Mouse (Mus musculus) intestine, postnatal 0 days (tissue): ENCODE measurements at regions not wholly inside any gene's neighbourhood (a gene's known extent, or its start where the extent isn't known, plus 50 kb on each side); places are given as distances from the start of the nearest gene placed in this dataset.

ENCODE experiments used
- ATAC-seq: fragments of 200-750 bp; cut with Nextera tagmentation; 2 replicates; pipeline ENCODE4 v1.8.0; 2017; ENCODE audit warnings: mild to moderate bottlenecking, moderate TSS enrichment, moderate library complexity
- H3K27ac ChIP-seq: fragments of 300-500 bp; sonication (generic); 2 replicates; pipeline ENCODE4 v1.5.1; 2014; ENCODE audit warnings: mild to moderate bottlenecking, low read depth, low read length, moderate library complexity
- H3K27me3 ChIP-seq: fragments of 300-500 bp; sonication (generic); replicated peaks from 2 replicates; pipeline ENCODE4 v1.6.1; 2014; ENCODE audit warnings: low read length, mixed read lengths; ENCODE audit not compliant: control insufficient read depth, insufficient read depth
- H3K36me3 ChIP-seq: fragments of 300-500 bp; sonication (generic); 2 replicates; pipeline ENCODE4 v1.6.1; 2014; ENCODE audit warnings: mild to moderate bottlenecking, moderate library complexity; ENCODE audit not compliant: control insufficient read depth, insufficient read depth
- H3K4me1 ChIP-seq: fragments of 300-500 bp; sonication (generic); replicated peaks from 2 replicates; pipeline ENCODE4 v1.6.1; 2014; ENCODE audit warnings: antibody characterized with exemption, low read length, mixed read lengths; ENCODE audit not compliant: control insufficient read depth, insufficient read depth
- H3K4me2 ChIP-seq: fragments of 300-500 bp; sonication (generic); replicated peaks from 2 replicates; pipeline ENCODE4 v1.6.1; 2014; ENCODE audit warnings: low read depth, mild to moderate bottlenecking, moderate library complexity
- H3K4me3 ChIP-seq: fragments of 300-500 bp; sonication (generic); 2 replicates; pipeline ENCODE4 v1.5.1; 2014; ENCODE audit warnings: low read depth, low read length
- H3K9ac ChIP-seq: fragments of 300-500 bp; sonication (generic); 2 replicates; pipeline ENCODE4 v1.6.1; 2014; ENCODE audit warnings: mild to moderate bottlenecking, low read depth, low read length
- H3K9me3 ChIP-seq: fragments of 300-500 bp; sonication (generic); 2 replicates; pipeline ENCODE4 v1.6.1; 2016; ENCODE audit warnings: mixed run types; ENCODE audit not compliant: control insufficient read depth
- CTCF ChIP-seq: sonication (generic); IDR thresholded peaks from 2 replicates; pipeline ENCODE4 v1.5.1; 2016; ENCODE audit warnings: low read depth, mild to moderate bottlenecking, control low read depth, antibody characterized with exemption, moderate library complexity
- WGBS: fragments of 180-500 bp; shearing (Covaris S2); extraction: QIAGEN DNeasy Blood & Tissue Kit; methylation state at CpG from one replicate; pipeline ENCODE4 v1.1.7; 2014; 5-methylcytosine and 5-hydroxymethylcytosine counted together

- Histone ChIP-seq H3K4me3 (no peak overlapping the region), H3K9me3 (no peaks in the 10 kb centered on the region), H3K27me3 (no peaks in the 10 kb centered on the region), H3K9ac (no peak overlapping the region), H3K4me1 (no peaks in the 10 kb centered on the region), H3K36me3 (no peaks in the 10 kb centered on the region), H3K27ac (no peak overlapping the region), H3K4me2 (no peak overlapping the region)
- no peak for ATAC-seq
- 89% methylated on average over 2 of the region's 2 CpGs for WGBS
- no peak for TF ChIP-seq CTCF
These were observed 587.5 kb downstream of the Bcl11a start for GRCm38 (mm10) chr11:24665310-24665709.

GRCm38 (mm10) chr11:24671662-24672061 is 593.8 kb downstream of the Bcl11a start:
- no peak for ATAC-seq
- no peak overlapping the region for H3K27ac ChIP-seq
- H3K9ac ChIP-seq, result no peak overlapping the region
- H3K27me3 ChIP-seq, result no peaks in the 10 kb centered on the region
- WGBS, result 91% methylated on average over 4 of the region's 4 CpGs
- no peaks in the 10 kb centered on the region for H3K9me3 ChIP-seq
- no peaks in the 10 kb centered on the region for H3K36me3 ChIP-seq
- H3K4me3 ChIP-seq, result no peak overlapping the region
- no peaks in the 10 kb centered on the region for H3K4me1 ChIP-seq
- no peak overlapping the region for H3K4me2 ChIP-seq
- TF ChIP-seq CTCF, result no peak

- no peak for TF ChIP-seq CTCF
These were observed 595.7 kb downstream of the Bcl11a start for GRCm38 (mm10) chr11:24673248-24674207.

GRCm38 (mm10) chr11:24674208-24674571 is 596.3 kb downstream of the Bcl11a start:
- Histone ChIP-seq H3K4me3 (no peak overlapping the region), H3K36me3 (no peaks in the 10 kb centered on the region), H3K27me3 (no peaks in the 10 kb centered on the region), H3K9ac (no peak overlapping the region), H3K4me2 (no peak overlapping the region), H3K27ac (no peak overlapping the region), H3K9me3 (no peaks in the 10 kb centered on the region), H3K4me1 (no peaks in the 10 kb centered on the region)
- no peak for TF ChIP-seq CTCF
- ATAC-seq, result no peak
- WGBS, result 51% methylated on average over 4 of the region's 4 CpGs

More at GRCm38 (mm10) chr11:24673248-24674207, 595.7 kb downstream of the Bcl11a start:
- 57% methylated on average over 7 of the region's 7 CpGs for WGBS
- H3K9ac ChIP-seq, result no peak overlapping the region
- H3K36me3 ChIP-seq, result no peaks in the 10 kb centered on the region
- H3K4me3 ChIP-seq, result no peak overlapping the region
- H3K4me1 ChIP-seq, result no peaks in the 10 kb centered on the region
- H3K4me2 ChIP-seq, result no peak overlapping the region
- H3K9me3 ChIP-seq, result no peaks in the 10 kb centered on the region
- no peak overlapping the region for H3K27ac ChIP-seq
- H3K27me3 ChIP-seq, result no peaks in the 10 kb centered on the region
- no peak for ATAC-seq

- Histone ChIP-seq H3K36me3 (no peaks in the 10 kb centered on the region), H3K27ac (no peak overlapping the region), H3K4me1 (no peaks in the 10 kb centered on the region), H3K9me3 (no peaks in the 10 kb centered on the region), H3K4me3 (no peak overlapping the region), H3K4me2 (no peak overlapping the region), H3K27me3 (no peaks in the 10 kb centered on the region), H3K9ac (no peak overlapping the region)
- no peak for TF ChIP-seq CTCF
- 91% methylated on average over 4 of the region's 4 CpGs for WGBS
- ATAC-seq, result no peak
These were observed 599.2 kb downstream of the Bcl11a start for GRCm38 (mm10) chr11:24677016-24677415.

GRCm38 (mm10) chr11:24679581-24679980 is 601.7 kb downstream of the Bcl11a start:
- TF ChIP-seq CTCF, result no peak
- no peak for ATAC-seq
- 94% methylated on average over 5 of the region's 5 CpGs for WGBS

More at GRCm38 (mm10) chr11:24679581-24679980, 601.7 kb downstream of the Bcl11a start:
- Histone ChIP-seq H3K4me2 (no peak overlapping the region), H3K36me3 (no peaks in the 10 kb centered on the region), H3K27ac (no peak overlapping the region), H3K4me1 (no peaks in the 10 kb centered on the region), H3K9me3 (no peaks in the 10 kb centered on the region), H3K4me3 (no peak overlapping the region), H3K27me3 (no peaks in the 10 kb centered on the region), H3K9ac (no peak overlapping the region)
